Mouse (Mus musculus) bone marrow macrophage, adult 2 months (primary cell): ENCODE measurements around the gene Folr2. TPM values are rescaled to one million over a fixed set of nuclear protein-coding genes. Genes with fewer than 3 reads are reported as not detected.

Experiments used
- H3K27ac ChIP-seq: 2 replicates; pipeline ENCODE4 v1.5.1; 2012; ENCODE audit warnings: low read depth, low read length; ENCODE audit not compliant: insufficient read depth
- H3K4me1 ChIP-seq: 2 replicates; pipeline ENCODE4 v1.6.1; 2012; ENCODE audit warnings: low read length; ENCODE audit not compliant: control insufficient read depth, insufficient read depth
- H3K4me3 ChIP-seq: 2 replicates; pipeline ENCODE4 v1.5.1; 2012; ENCODE audit warnings: mild to moderate bottlenecking, low read length, moderate library complexity; ENCODE audit not compliant: insufficient read depth
- CTCF ChIP-seq: IDR thresholded peaks from 2 replicates; pipeline ENCODE4 v1.5.1; 2012; ENCODE audit warnings: low read depth, mild to moderate bottlenecking, low read length, moderate library complexity
- POLR2A ChIP-seq: IDR thresholded peaks from 2 replicates; pipeline ENCODE4 v1.6.1; 2012; ENCODE audit warnings: mild to moderate bottlenecking, low read depth, low read length, borderline replicate concordance
- polyA plus RNA-seq: library from polyadenylated mRNA; stranded (reverse); fragments of >200 nt; gene quantifications from 2 replicates; pipeline ENCODE4 v1.2.4, GENCODE M21; 2012; ENCODE audit not compliant: missing spikeins, insufficient read depth, insufficient read length

The Folr2 gene
- 379 and 471 TPM in 2 replicates for polyA plus RNA-seq

DNA sequence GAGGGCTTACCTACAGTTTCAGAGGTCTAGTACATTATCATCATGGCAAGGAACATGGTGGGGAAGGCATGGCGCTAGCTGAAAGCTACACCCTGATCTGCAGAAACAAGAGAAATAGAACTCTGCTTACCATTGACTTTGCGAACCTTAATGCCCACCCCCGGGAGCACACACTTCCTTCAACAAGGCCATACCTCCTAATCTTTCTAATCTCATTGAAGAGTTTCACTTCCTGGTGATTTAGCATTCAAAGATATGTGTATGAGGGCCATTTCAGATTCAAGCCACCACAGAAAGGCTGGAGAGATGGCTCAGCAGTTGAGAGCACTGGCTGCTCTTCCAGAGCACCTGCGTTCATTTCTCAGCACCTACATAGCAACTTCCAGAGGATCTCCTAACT, at the start of gene Folr2:
Folr2 (minus strand) TSS at position 101 of the 400 bp plus-strand sequence.
- no peak within 1 kb of the TSS for H3K4me3 ChIP-seq
- H3K27ac ChIP-seq: 0 out of 2 replicates have a peak within 1 kb of the TSS, but pooled peaks have one; percentile 68
- peaks cover 52% of the 10 kb centered on the region for H3K4me1 ChIP-seq
- no peak for TF ChIP-seq POLR2A
- no peak for TF ChIP-seq CTCF

DNA sequence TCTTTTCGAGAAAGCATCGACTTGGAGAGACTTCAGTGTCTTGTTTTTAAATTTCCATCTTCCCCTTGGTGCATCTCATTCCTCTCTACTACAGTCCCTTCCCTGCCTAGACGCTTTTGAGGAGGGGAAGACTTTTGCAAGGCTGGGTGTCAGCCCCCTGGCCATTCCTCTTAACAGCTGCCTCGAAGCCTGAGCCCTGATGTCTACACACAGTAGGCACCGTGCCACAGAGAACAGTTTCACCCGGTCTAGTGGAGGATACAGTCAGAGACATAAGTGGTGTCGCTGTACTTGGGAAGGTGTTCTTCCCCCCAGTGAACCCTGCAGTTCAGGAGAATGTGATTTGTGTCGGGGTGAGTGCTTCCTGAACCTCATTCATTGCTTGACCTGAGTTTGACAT, 49.7 kb upstream of the Folr2 start:
- Histone ChIP-seq H3K4me3 (peak overlapping the region; percentile 65), H3K4me1 (peaks cover 27% of the 10 kb centered on the region), H3K27ac (peak overlapping the region; percentile 96)
- TF ChIP-seq CTCF (no peak), POLR2A (no peak)

DNA sequence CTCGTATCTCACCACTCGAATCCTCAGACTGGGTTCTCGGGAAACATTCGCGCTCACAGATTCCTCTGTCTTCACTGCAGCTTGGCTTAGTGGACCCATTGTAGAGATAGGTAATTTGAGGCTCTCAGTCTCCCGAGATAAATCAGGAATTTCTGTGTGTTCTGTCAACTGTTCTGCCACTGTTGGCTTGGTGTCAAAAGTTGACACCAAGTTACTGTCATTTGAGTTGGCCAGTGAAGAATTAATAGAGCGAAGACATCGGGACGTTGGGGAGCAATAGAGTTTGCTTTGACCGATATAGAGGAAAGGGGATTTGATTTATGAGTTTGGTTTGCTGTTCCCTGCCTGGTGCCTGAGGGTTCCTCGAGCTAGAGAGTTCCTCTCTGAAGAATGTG, 49.3 kb upstream of the Folr2 start, which contains the start of gene Tomt:
Tomt (minus strand) TSS at position 73 of the 395 bp plus-strand sequence.
- TF ChIP-seq POLR2A (no peak), CTCF (no peak)
- Histone ChIP-seq H3K27ac (peak within 1 kb of the TSS; percentile 96), H3K4me1 (peaks cover 31% of the 10 kb centered on the region), H3K4me3 (peak within 1 kb of the TSS; percentile 65)

DNA sequence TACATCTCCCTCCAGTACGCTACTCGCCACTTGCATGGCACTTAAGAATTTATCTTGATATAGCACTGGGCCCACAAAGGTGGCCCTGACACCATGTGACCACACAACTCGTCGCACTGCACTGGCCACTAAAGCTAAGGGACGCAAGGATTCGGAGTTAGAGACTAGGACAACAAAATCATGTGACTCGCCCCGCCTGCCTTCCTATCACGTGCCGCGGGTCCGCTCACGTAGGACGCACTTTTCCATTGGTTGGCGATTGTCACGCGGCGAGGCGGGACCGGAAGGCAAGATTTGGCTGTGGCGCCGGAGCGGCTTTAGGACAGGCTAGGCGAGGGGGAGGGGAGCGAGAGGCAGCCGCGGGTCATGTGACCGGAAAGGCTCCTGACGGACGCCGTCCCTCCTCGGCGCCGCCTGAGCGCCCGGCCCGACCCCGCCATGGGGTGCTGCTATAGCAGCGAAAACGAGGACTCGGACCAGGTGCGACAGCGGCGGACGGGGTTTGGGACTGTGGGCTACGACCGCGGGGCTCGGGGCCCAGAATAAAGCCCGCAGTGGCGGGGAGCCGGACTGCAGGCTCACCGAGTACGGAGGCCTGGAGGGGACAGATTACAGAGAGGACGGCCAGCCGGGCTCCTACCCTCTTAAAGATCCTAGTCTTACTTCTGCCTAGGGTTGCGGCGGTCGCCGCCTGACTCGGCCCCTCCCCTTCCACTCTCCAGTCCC, 48.7 kb upstream of the Folr2 start, which contains the start of gene Lamtor1:
Lamtor1 (plus strand) TSS at position 344 of the 726 bp plus-strand sequence.
- Histone ChIP-seq H3K4me1 (peaks cover 36% of the 10 kb centered on the region), H3K4me3 (peak within 1 kb of the TSS; percentile 65), H3K27ac (peak within 1 kb of the TSS; percentile 96)
- TF ChIP-seq POLR2A: no peak
- no peak for TF ChIP-seq CTCF

DNA sequence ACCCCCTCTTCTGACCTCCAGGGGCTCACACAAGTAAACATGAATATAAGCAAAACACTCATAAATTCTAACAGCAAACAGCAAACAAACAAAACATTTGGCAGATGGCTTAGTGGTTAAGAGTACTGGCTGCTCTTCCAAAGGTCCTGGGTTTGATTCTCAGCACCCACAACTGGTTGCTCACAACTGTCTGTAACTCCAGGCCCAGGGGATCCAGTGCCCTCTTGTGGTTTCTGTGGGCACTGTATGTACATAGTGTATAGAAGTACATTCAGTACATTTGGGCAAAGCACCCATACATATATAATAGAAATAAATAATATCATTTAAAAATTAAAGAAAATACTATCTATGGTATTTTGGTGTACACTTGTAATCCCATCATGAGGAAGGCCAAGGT, 45.9 kb upstream of the Folr2 start:
- Histone ChIP-seq H3K4me3 (no peak overlapping the region), H3K27ac (no peak overlapping the region), H3K4me1 (peaks cover 46% of the 10 kb centered on the region)
- TF ChIP-seq CTCF: no peak
- TF ChIP-seq POLR2A: no peak

DNA sequence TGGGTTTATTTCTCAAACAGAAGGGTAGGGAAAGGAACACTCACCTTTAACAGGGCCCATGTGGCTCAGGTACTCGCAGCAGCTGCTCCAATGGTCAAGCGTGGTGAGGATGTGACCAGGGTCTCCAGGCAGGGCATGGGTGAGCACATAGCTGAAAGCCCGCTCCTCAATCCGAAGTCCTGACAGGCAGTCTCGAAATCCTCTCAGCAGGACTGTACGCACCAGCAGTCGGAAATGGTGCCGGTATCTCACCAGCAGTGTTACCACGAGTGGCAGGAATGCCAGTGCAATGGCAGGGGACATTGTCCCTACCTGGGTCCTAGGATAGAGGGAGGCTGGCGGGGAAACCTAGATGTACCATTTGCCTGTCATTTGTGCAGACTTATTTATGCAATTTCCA, 45.0 kb upstream of the Folr2 start:
- Histone ChIP-seq H3K4me3 (no peak overlapping the region), H3K27ac (peak overlapping the region; percentile 95; the same call in 1 of the 2 replicates), H3K4me1 (peaks cover 50% of the 10 kb centered on the region)
- no peak for TF ChIP-seq CTCF
- TF ChIP-seq POLR2A: no peak

DNA sequence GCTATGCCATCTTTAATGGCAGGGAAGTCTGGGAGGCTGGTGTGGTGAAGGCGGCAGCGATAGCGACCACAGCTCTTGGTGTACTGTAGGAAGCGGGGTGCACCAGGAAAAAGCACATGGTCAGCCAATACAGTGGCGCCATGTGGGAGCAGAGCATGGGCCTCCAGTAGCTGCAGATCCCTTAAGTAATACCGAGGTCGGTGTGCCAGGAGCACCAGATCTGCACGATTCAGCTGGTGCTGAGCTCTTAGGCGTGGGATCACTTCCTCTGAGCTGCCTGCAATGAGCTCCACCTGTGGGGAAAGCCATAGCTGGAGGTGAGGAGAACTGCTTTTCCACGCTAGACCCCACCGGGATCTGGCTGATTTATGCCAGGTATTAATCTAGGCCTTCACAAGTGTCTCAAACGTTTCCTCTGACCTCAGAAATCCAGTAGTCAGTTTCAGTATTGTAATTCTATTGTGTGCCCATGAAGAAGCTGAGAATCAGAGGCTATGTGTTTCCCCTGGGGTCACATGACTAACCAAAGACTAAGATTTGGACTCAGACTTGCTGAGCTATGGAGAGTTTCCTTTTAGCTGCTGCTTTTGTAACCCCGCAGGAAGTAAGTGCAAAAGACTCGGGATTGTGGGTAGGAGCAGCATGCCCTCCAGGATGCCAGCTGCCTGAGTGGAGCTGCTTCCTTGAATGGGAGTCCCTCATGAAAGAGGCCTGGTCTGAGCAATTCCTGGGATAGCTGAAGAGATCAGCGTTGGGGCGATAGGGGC, 43.5 kb upstream of the Folr2 start:
- peaks cover 51% of the 10 kb centered on the region for H3K4me1 ChIP-seq
- peak overlapping the region; percentile 42 for H3K4me3 ChIP-seq
- TF ChIP-seq POLR2A (no peak), CTCF (no peak)
- H3K27ac ChIP-seq: peak overlapping the region; percentile 95

DNA sequence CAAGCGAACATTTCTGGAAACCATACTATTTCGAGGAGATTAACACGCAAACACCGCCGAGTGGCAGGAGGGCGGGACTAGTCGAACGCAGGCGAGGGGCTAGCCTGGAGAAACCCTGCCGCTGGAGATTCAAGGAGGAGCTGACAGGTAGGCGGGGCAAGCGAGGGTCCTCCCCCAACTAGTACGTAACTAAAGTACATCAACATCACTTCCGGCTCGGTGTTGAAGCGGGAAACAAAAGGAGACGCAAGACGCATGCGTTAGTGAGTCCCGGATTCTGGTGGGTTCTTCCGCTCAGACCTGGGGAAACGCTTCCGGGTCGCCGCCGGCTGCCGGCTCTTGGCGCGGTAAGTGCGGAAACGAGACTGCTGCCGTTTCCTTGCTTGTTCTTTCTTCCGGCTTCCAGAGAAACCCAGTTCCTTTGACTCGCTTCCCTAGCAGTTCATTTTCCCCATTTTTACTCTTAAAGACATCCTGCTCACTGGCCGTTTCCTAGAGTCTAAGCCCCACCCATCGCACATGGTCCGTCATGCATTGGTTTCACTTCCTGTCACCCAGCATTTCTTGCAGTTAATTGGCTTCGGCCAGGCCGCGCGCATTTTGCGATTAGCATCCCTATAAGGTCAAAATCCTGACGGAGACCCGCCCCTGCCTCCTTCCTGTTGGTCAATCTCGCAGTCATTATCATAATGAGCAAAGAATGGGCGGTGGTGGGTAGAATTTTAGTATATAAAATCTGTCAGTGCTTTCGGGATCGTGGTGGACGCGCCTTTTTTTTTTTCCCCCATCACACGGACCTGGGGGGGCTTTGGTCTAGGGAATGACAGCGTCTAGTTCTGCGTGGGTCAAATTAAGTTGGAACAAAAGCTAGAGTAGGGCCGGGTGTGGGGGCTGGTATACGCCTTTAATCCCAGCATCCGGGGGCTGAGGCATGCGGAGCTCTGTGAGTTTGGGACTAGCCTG, 39.4 kb upstream of the Folr2 start:
- Histone ChIP-seq H3K4me1 (peaks cover 42% of the 10 kb centered on the region), H3K4me3 (peak overlapping the region; percentile 78), H3K27ac (peak overlapping the region; percentile 93)
- TF ChIP-seq CTCF (no peak), POLR2A (no peak)

DNA sequence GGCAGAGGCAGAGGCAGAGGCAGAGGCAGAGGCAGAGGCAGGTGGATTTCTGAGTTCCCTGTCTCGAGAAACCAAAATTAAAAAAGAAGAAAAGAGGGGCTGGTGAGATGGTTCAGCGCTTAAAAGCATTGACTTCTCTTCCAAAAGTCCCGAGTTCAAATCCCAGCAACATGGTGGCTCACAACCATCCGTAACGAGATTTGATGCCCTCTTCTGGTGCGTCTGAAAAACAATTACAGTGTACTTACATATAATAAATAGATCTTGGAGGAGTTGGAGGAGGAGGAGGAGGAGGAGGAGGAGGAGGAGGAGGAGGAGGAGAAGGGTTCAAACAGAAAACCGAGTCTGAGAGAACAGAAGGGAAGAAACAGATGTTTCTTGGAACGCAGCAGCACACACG, 38.7 kb upstream of the Folr2 start:
- Histone ChIP-seq H3K4me3 (peak overlapping the region; percentile 56), H3K27ac (peak overlapping the region; percentile 40), H3K4me1 (peaks cover 36% of the 10 kb centered on the region)
- TF ChIP-seq POLR2A: no peak
- TF ChIP-seq CTCF: no peak
